Mouse (Mus musculus) cortical plate, adult 2 months (tissue): ENCODE results near the gene Myt1l.

Experiments
- CTCF ChIP-seq: fragments of 200-500 bp; IDR thresholded peaks from 2 replicates; pipeline ENCODE4 v1.5.1; 2011; ENCODE audit warnings: mild to moderate bottlenecking, control low read depth, low read length; ENCODE audit not compliant: insufficient read depth; ENCODE audit errors: extremely low read depth
- POLR2A ChIP-seq: fragments of 200-500 bp; IDR thresholded peaks from 2 replicates; pipeline ENCODE4 v1.6.1; 2011; ENCODE audit warnings: mild to moderate bottlenecking, low read length, control low read depth; ENCODE audit not compliant: insufficient read depth; ENCODE audit errors: extremely low read depth

GRCm38 (mm10) chr12:29617746-29618145 is 89.6 kb downstream of the Myt1l start:
- TF ChIP-seq POLR2A (no peak), CTCF (no peak)
